Mouse (Mus musculus) lung, embryonic 16.5 days (tissue): ENCODE data around the gene Olfr38. TPM values are rescaled to one million over a fixed set of nuclear protein-coding genes. Genes with fewer than 3 reads are reported as not detected.

Source experiments
- ATAC-seq: fragments of 200-750 bp; cut with Nextera tagmentation; 2 replicates; pipeline ENCODE4 v1.8.0; 2017; ENCODE audit warnings: low read depth, mild to moderate bottlenecking, moderate library complexity
- H3K27ac ChIP-seq: fragments of 300-500 bp; sonication (generic); 2 replicates; pipeline ENCODE4 v1.5.1; 2014; ENCODE audit warnings: mild to moderate bottlenecking, control low read depth, low read length
- H3K27me3 ChIP-seq: fragments of 300-500 bp; sonication (generic); 2 replicates; pipeline ENCODE4 v1.6.1; 2014; ENCODE audit warnings: low read depth, low read length, mixed read lengths; ENCODE audit not compliant: control insufficient read depth, insufficient read depth
- H3K36me3 ChIP-seq: fragments of 300-500 bp; sonication (generic); 2 replicates; pipeline ENCODE4 v1.6.1; 2014; ENCODE audit warnings: low read length; ENCODE audit not compliant: control insufficient read depth, insufficient read depth
- H3K4me1 ChIP-seq: fragments of 300-500 bp; sonication (generic); replicated peaks from 2 replicates; pipeline ENCODE4 v1.6.1; 2014; ENCODE audit warnings: low read length, mixed read lengths; ENCODE audit not compliant: control insufficient read depth, insufficient read depth
- H3K4me2 ChIP-seq: fragments of 300-500 bp; sonication (generic); 2 replicates; pipeline ENCODE4 v1.6.1; 2014; ENCODE audit warnings: low read depth, low read length, control low read depth
- H3K4me3 ChIP-seq: fragments of 300-500 bp; sonication (generic); 2 replicates; pipeline ENCODE4 v1.5.1; 2014; ENCODE audit warnings: mild to moderate bottlenecking, low read length, control low read depth
- H3K9ac ChIP-seq: fragments of 300-500 bp; sonication (generic); 2 replicates; pipeline ENCODE4 v1.6.1; 2014; ENCODE audit warnings: low read length, control low read depth
- H3K9me3 ChIP-seq: fragments of 300-500 bp; sonication (generic); 2 replicates; pipeline ENCODE4 v1.6.1; 2016; ENCODE audit warnings: low read length; ENCODE audit not compliant: control insufficient read depth
- WGBS: fragments of 180-500 bp; shearing (Covaris S2); extraction: QIAGEN DNeasy Blood & Tissue Kit; methylation state at CpG from one replicate; pipeline ENCODE4 v1.1.7; 2014; 5-methylcytosine and 5-hydroxymethylcytosine counted together
- polyA plus RNA-seq: library from polyadenylated mRNA; unstranded; fragments of >200 nt; fragmentation: Nextera tagmentation; extraction: Ambion mirVana; gene quantifications from 2 replicates; pipeline ENCODE4 v1.2.1, GENCODE M21; 2015

Olfr38 gene
- not detected in 2 replicates for polyA plus RNA-seq

GRCm38 (mm10) chr6:42756104-42756503 lies at the start of gene Olfr38:
Gene Olfr38 (plus strand): TSS chr6:42756404.
- H3K4me2 ChIP-seq = no peak within 1 kb of the TSS
- H3K4me1 ChIP-seq = no peaks in the 10 kb centered on the region
- no peak within 1 kb of the TSS for H3K27ac ChIP-seq
- no peaks in the 10 kb centered on the region for H3K36me3 ChIP-seq
- ATAC-seq = no peak
- no peak within 1 kb of the TSS for H3K4me3 ChIP-seq
- no peak within 1 kb of the TSS for H3K9ac ChIP-seq
- no peaks in the 10 kb centered on the region for H3K9me3 ChIP-seq
- 63% methylated on average over 1 of the region's 1 CpGs for WGBS
- no peaks in the 10 kb centered on the region for H3K27me3 ChIP-seq

DNA sequence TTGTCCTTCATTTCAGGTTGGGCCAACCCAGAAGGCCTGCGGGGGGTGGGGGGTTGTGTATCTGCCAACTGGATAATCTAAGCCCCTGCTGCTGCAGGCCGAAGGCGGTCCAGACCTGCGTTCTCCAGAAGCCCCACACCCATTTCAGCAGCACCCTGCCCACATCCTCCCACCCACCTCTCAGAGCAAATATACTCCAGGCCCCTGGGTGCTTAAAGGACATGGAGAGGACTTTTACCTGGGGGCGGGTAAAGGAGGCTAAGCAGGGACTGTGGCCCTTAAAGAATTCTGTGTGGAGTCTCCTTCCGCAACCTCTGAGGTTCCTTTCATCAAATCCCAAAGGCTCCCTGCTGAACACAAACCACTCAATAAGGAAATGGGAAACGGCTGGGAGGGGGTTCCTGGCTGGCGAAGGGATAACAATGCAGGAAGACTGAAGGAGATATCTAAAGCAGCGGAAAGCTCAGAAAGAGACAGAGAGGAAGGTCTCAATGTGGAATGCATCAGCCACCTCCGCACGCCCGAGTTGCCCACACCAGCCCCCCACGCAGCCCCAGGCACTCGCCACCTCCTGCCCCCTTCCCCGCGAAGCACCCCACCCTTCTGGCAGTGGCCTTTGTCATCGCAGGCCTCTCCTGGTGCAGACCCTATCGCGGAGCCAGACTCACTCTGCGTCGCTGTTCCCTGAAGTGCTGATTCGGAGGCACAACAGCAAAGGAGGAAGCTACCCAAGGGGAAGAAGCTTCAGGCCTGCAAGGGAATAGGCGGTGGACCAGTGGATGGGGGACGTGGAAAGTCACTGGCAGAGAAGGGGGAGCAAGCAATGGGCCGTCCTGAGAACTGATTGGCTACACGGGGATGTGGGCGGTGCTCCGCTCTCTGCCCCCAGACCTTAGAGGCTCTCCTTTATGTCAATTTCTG lies 46.7 kb upstream of the Olfr38 start, which contains the start of gene Tcaf1:
Gene Tcaf1, minus strand, starts transcription at position 798 of the 921 bp plus-strand sequence.
- H3K36me3 ChIP-seq = no peaks in the 10 kb centered on the region
- H3K4me2 ChIP-seq = peak within 1 kb of the TSS; percentile 73
- peak within 1 kb of the TSS; percentile 86 for H3K27ac ChIP-seq
- H3K9ac ChIP-seq = peak within 1 kb of the TSS; percentile 95
- 0 out of 2 replicates have a peak, but pooled peaks cover 2% of the 10 kb centered on the region for H3K4me1 ChIP-seq
- ATAC-seq = peak; percentile 100
- WGBS = 1% methylated on average over 27 of the region's 28 CpGs
- peak within 1 kb of the TSS; percentile 81 for H3K4me3 ChIP-seq
- H3K9me3 ChIP-seq = no peaks in the 10 kb centered on the region
- no peaks in the 10 kb centered on the region for H3K27me3 ChIP-seq

DNA sequence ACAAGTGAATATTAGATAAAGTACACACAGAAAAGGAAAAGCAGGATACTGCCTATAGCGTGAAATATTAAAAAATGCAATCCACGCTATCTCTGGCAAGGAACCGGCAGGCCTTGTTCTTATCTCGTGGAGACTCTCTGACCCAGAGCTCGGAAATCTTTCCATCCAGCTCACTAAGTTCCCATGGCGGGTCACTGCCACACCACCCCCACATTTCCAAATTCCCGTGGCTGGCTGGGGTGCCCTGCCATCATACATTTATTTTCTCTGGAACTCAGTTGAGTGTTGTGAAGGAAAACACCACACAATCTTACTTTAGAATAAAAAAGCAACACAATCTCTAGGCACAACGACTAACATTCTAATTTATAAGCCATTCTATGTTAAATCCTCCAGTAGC lies 41.5 kb upstream of the Olfr38 start:
- no peaks in the 10 kb centered on the region for H3K36me3 ChIP-seq
- H3K27ac ChIP-seq = no peak overlapping the region
- H3K27me3 ChIP-seq = no peaks in the 10 kb centered on the region
- no peaks in the 10 kb centered on the region for H3K9me3 ChIP-seq
- H3K9ac ChIP-seq = no peak overlapping the region
- WGBS = 46% methylated on average over 8 of the region's 8 CpGs
- H3K4me1 ChIP-seq = no peaks in the 10 kb centered on the region
- no peak for ATAC-seq
- no peak overlapping the region for H3K4me2 ChIP-seq
- H3K4me3 ChIP-seq = no peak overlapping the region

DNA sequence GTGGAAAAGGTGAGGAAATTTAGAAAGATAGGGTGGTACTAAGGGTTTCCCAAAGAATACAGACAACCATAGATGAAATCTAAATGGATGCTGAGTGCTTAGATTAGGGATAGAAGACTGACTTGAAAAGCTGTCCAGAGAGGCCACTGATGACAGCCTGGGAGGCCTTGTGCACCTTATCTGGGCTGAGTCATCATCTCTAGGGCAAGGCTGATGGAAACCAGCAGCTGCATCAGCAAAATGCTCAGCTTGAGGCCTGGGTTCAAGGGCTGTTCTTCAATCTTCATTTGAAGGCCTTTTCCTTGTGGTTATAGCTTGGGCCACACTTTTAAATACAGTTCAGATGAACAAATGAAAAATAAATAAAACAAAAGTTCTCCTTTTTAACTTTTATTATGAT lies 38.2 kb upstream of the Olfr38 start:
- Histone ChIP-seq H3K27ac (no peak overlapping the region), H3K9ac (no peak overlapping the region), H3K36me3 (no peaks in the 10 kb centered on the region), H3K4me1 (no peaks in the 10 kb centered on the region), H3K9me3 (no peaks in the 10 kb centered on the region), H3K27me3 (no peaks in the 10 kb centered on the region), H3K4me2 (no peak overlapping the region), H3K4me3 (no peak overlapping the region)
- ATAC-seq = no peak

DNA sequence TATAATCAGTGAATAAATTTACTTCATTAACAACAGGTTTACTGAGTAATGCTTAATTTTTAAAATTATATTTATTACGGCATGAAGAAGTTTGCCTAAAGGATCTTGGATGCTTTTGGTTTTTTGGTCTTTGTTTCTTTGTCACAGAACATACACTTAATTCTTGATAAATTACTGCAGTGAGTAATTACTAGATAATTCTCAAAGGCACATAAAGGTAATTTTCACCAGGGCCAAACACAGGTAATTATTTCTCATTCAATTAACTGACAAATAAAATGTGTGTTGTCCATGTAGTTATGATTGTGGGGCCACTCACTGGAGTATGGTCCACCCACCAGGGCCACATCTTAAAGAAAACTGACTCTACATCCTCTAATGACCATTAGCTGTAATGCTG lies 17.1 kb upstream of the Olfr38 start, which contains the start of gene Olfr453:
Gene Olfr453, plus strand, starts transcription at position 301 of the 400 bp plus-strand sequence.
- no peak within 1 kb of the TSS for H3K9ac ChIP-seq
- H3K36me3 ChIP-seq = no peaks in the 10 kb centered on the region
- WGBS = 89% methylated on average over 1 of the region's 1 CpGs
- H3K4me2 ChIP-seq = no peak within 1 kb of the TSS
- H3K9me3 ChIP-seq = no peaks in the 10 kb centered on the region
- no peaks in the 10 kb centered on the region for H3K4me1 ChIP-seq
- no peak for ATAC-seq
- H3K27ac ChIP-seq = no peak within 1 kb of the TSS
- H3K4me3 ChIP-seq = no peak within 1 kb of the TSS
- H3K27me3 ChIP-seq = no peaks in the 10 kb centered on the region

- no peaks in the 10 kb centered on the region for H3K4me1 ChIP-seq
- no peak overlapping the region for H3K9ac ChIP-seq
- no peaks in the 10 kb centered on the region for H3K27me3 ChIP-seq
- H3K9me3 ChIP-seq = no peaks in the 10 kb centered on the region
- ATAC-seq = no peak
- H3K36me3 ChIP-seq = no peaks in the 10 kb centered on the region
- no peak overlapping the region for H3K4me3 ChIP-seq
- 73% methylated on average over 5 of the region's 5 CpGs for WGBS
- H3K27ac ChIP-seq = no peak overlapping the region
- no peak overlapping the region for H3K4me2 ChIP-seq
These were observed 13.9 kb upstream of the Olfr38 start for GRCm38 (mm10) chr6:42742303-42742702.

GRCm38 (mm10) chr6:42747846-42748245 lies 8.4 kb upstream of the Olfr38 start:
- H3K36me3 ChIP-seq = no peaks in the 10 kb centered on the region
- H3K4me3 ChIP-seq = no peak overlapping the region
- no peak for ATAC-seq
- no peaks in the 10 kb centered on the region for H3K9me3 ChIP-seq
- H3K27ac ChIP-seq = no peak overlapping the region
- H3K27me3 ChIP-seq = no peaks in the 10 kb centered on the region
- no peaks in the 10 kb centered on the region for H3K4me1 ChIP-seq
- H3K4me2 ChIP-seq = no peak overlapping the region
- no peak overlapping the region for H3K9ac ChIP-seq

GRCm38 (mm10) chr6:42777066-42777465 lies 20.9 kb downstream of the Olfr38 start:
- no peaks in the 10 kb centered on the region for H3K4me1 ChIP-seq
- H3K27me3 ChIP-seq = no peaks in the 10 kb centered on the region
- H3K9me3 ChIP-seq = no peaks in the 10 kb centered on the region
- no peak for ATAC-seq
- no peak overlapping the region for H3K4me2 ChIP-seq
- no peak overlapping the region for H3K4me3 ChIP-seq
- no peaks in the 10 kb centered on the region for H3K36me3 ChIP-seq
- H3K9ac ChIP-seq = no peak overlapping the region
- H3K27ac ChIP-seq = no peak overlapping the region
- 74% methylated on average over 1 of the region's 1 CpGs for WGBS

DNA sequence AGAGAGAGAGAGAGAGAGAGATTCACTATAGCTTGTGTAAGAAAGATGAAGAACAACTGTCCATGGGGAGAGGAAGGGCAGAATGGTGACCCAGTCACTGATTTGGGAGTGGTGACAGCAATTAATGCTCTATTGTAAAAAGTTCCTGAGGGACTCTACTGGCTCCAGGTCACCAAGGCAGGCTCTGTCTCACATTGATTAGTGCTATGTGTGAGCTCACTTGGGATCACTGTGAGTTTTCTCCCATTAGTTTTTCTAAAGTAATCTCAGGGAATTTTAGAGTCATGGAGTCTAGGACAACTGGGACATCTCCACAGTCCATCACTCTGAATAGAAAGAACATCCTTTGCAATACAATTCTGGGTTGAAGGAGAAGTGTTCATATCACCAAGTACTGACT lies 28.6 kb downstream of the Olfr38 start, which contains the start of gene Olfr452:
Gene Olfr452, plus strand, starts transcription at position 301 of the 400 bp plus-strand sequence.
- no peak within 1 kb of the TSS for H3K4me3 ChIP-seq
- no peak within 1 kb of the TSS for H3K27ac ChIP-seq
- no peaks in the 10 kb centered on the region for H3K36me3 ChIP-seq
- H3K9ac ChIP-seq = no peak within 1 kb of the TSS
- ATAC-seq = no peak
- no peaks in the 10 kb centered on the region for H3K9me3 ChIP-seq
- no peaks in the 10 kb centered on the region for H3K27me3 ChIP-seq
- H3K4me1 ChIP-seq = no peaks in the 10 kb centered on the region
- H3K4me2 ChIP-seq = no peak within 1 kb of the TSS
